ENCODE assay signal across 9 mouse cellular contexts in the genomic region with DNA sequence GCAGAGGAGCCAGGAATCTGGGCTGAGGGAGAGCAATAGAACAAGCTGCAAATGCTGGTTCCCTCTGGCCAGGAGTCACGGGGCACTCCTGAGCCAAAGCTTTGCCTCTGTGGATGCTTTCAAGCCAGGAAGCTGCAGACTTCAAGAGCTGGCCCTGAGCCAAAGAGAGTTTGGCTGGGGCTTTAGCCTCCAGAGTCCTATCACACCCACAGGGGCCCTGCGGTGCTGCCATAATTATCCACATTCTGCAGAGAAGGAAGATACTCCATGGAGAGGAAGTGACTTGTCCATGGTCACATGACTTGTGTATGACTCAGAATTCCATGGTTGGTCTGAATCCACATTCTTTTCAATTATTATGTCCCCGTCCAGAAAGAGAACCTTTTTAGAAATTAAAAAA. TPM values are rescaled to one million over a fixed set of nuclear protein-coding genes. Genes with fewer than 3 reads are reported as not detected.
DNase-seq lines count a peak whose midpoint lies in the region; ATAC-seq and TF ChIP-seq lines count a peak whose summit lies in the region.
"Had no signal": no experiment of that assay in that cellular context is flagged by ENCODE, and none has a peak within 500 bp of the region (broad histone marks: within the 10 kb centered on the region; RNA-seq: fewer than 3 reads in every experiment).

No protein-coding gene starts in this region.

- DNase-seq in embryonic facial prominence, embryonic 11.5 days (ENCODE audit: low spot score): peak; percentile 6
- DNase-seq in embryonic facial prominence, embryonic 10.5 days (ENCODE audit: low spot score): no peak
- DNase-seq in midbrain, postnatal 0 days (ENCODE audit: low spot score): peak; percentile 53
- peak; percentile 45 for DNase-seq in skeletal muscle tissue, adult 2 months (ENCODE audit: low read depth, low spot score)
- DNase-seq in left cerebral cortex, postnatal 36 days (ENCODE audit: low spot score in 2 of 2): no peak
- DNase-seq in yolk sac, embryonic 10.5 days (ENCODE audit: low spot score): no peak

- intact Hi-C loops in left cerebral cortex, postnatal 36 days (cut with DNase I): no loop called here

- no peak for TF ChIP-seq CTCF in midbrain, postnatal 0 days (IDR thresholded peaks at IDR 0.05)

- WGBS in embryonic facial prominence, embryonic 11.5 days: 81% methylated on average over 3 of the region's 3 CpGs
- 80% methylated on average over 3 of the region's 3 CpGs for WGBS in embryonic facial prominence, embryonic 10.5 days
- 72% methylated on average over 3 of the region's 3 CpGs for WGBS in midbrain, postnatal 0 days
- 68% methylated on average over 3 of the region's 3 CpGs for WGBS in midbrain, embryonic 16.5 days
- WGBS in heart, embryonic 14.5 days: 32% methylated on average over 3 of the region's 3 CpGs

- no peaks in the 10 kb centered on the region for H3K27me3 ChIP-seq in embryonic facial prominence, embryonic 11.5 days (ENCODE audit: control insufficient read depth, insufficient read depth, low read length)
- H3K27me3 ChIP-seq in embryonic facial prominence, embryonic 10.5 days (replicated peaks; ENCODE audit: low read depth, poor library complexity, severe bottlenecking): no peaks in the 10 kb centered on the region
- no peaks in the 10 kb centered on the region for H3K27me3 ChIP-seq in midbrain, postnatal 0 days (ENCODE audit: insufficient read depth, low read length)
- no peaks in the 10 kb centered on the region for H3K27me3 ChIP-seq in midbrain, embryonic 16.5 days (ENCODE audit: control insufficient read depth, insufficient read depth, low read depth, low read length)
- no peaks in the 10 kb centered on the region for H3K27me3 ChIP-seq in heart, embryonic 14.5 days (ENCODE audit: control insufficient read depth, insufficient read depth, low read length)

- H3K4me2 ChIP-seq in embryonic facial prominence, embryonic 11.5 days (ENCODE audit: low read depth, low read length): no peak overlapping the region
- no peak overlapping the region for H3K4me2 ChIP-seq in midbrain, postnatal 0 days (ENCODE audit: low read depth, low read length, poor library complexity, severe bottlenecking)
- no peak overlapping the region for H3K4me2 ChIP-seq in midbrain, embryonic 16.5 days (ENCODE audit: low read length)
- no peak overlapping the region for H3K4me2 ChIP-seq in heart, embryonic 14.5 days (ENCODE audit: low read length)

- H3K9ac ChIP-seq in embryonic facial prominence, embryonic 11.5 days (replicated peaks; ENCODE audit: low read length): no peak overlapping the region
- no peak overlapping the region for H3K9ac ChIP-seq in midbrain, postnatal 0 days (replicated peaks; ENCODE audit: low read length, poor library complexity, severe bottlenecking)
- H3K9ac ChIP-seq in midbrain, embryonic 16.5 days (ENCODE audit: low read depth, low read length): no peak overlapping the region
- H3K9ac ChIP-seq in heart, embryonic 14.5 days (ENCODE audit: low read length): no peak overlapping the region

- no peaks in the 10 kb centered on the region for H3K9me3 ChIP-seq in embryonic facial prominence, embryonic 11.5 days (replicated peaks; ENCODE audit: control insufficient read depth, low read length)
- no peaks in the 10 kb centered on the region for H3K9me3 ChIP-seq in embryonic facial prominence, embryonic 10.5 days
- H3K9me3 ChIP-seq in midbrain, postnatal 0 days (ENCODE audit: low read length): no peaks in the 10 kb centered on the region
- H3K9me3 ChIP-seq in midbrain, embryonic 16.5 days (replicated peaks; ENCODE audit: control insufficient read depth, low read length, poor library complexity, severe bottlenecking): no peaks in the 10 kb centered on the region
- no peaks in the 10 kb centered on the region for H3K9me3 ChIP-seq in heart, embryonic 14.5 days (ENCODE audit: control insufficient read depth, low read length)
- H3K9me3 ChIP-seq: forebrain, embryonic 10.5 days had no signal

- ATAC-seq in embryonic facial prominence, embryonic 11.5 days (replicated peaks; ENCODE audit: insufficient number of reproducible peaks, low FRiP score, low TSS enrichment, low read depth): no peak
- ATAC-seq in midbrain, postnatal 0 days (ENCODE audit: low FRiP score): no peak
- no peak for ATAC-seq in midbrain, embryonic 16.5 days
- 0 out of 2 replicates have a peak, but pooled peaks have one; percentile 54 for ATAC-seq in heart, embryonic 14.5 days (ENCODE audit: insufficient number of reproducible peaks, insufficient read depth, low FRiP score, low read depth)

- no peak overlapping the region for H3K4me3 ChIP-seq in embryonic facial prominence, embryonic 11.5 days (ENCODE audit: low read depth, low read length)
- no peak overlapping the region for H3K4me3 ChIP-seq in embryonic facial prominence, embryonic 10.5 days
- H3K4me3 ChIP-seq in midbrain, postnatal 0 days (ENCODE audit: low read depth, low read length): no peak overlapping the region
- H3K4me3 ChIP-seq in midbrain, embryonic 16.5 days (ENCODE audit: low read depth, low read length): no peak overlapping the region
- H3K4me3 ChIP-seq in heart, embryonic 14.5 days (ENCODE audit: control insufficient read depth in 1 of 2, insufficient read depth in 1 of 2, low read depth in 1 of 2, low read length in 2 of 2): no peak overlapping the region
- H3K4me3 ChIP-seq: forebrain, embryonic 10.5 days had no signal

- no peak overlapping the region for H3K27ac ChIP-seq in embryonic facial prominence, embryonic 11.5 days (replicated peaks; ENCODE audit: low read depth, low read length)
- H3K27ac ChIP-seq in embryonic facial prominence, embryonic 10.5 days (replicated peaks): no peak overlapping the region
- H3K27ac ChIP-seq in midbrain, postnatal 0 days (ENCODE audit: low read depth, low read length): no peak overlapping the region
- H3K27ac ChIP-seq in midbrain, embryonic 16.5 days (ENCODE audit: low read length): no peak overlapping the region
- H3K27ac ChIP-seq in heart, embryonic 14.5 days (replicated peaks in 1 of 2; ENCODE audit: control insufficient read depth in 1 of 2, insufficient read depth in 1 of 2, low read depth in 2 of 2, low read length in 2 of 2): no peak overlapping the region
- H3K27ac ChIP-seq: forebrain, embryonic 10.5 days had no signal

- H3K4me1 ChIP-seq in embryonic facial prominence, embryonic 11.5 days (ENCODE audit: control insufficient read depth, insufficient read depth, low read length): no peaks in the 10 kb centered on the region
- no peaks in the 10 kb centered on the region for H3K4me1 ChIP-seq in embryonic facial prominence, embryonic 10.5 days
- no peaks in the 10 kb centered on the region for H3K4me1 ChIP-seq in midbrain, postnatal 0 days (ENCODE audit: insufficient read depth, low read length)
- H3K4me1 ChIP-seq in midbrain, embryonic 16.5 days (ENCODE audit: control insufficient read depth, insufficient read depth, low read length): no peaks in the 10 kb centered on the region
- peaks cover 0 to 3% of the 10 kb centered on the region in 2 experiments; a peak in 1 of 4 replicates for H3K4me1 ChIP-seq in heart, embryonic 14.5 days (ENCODE audit: control insufficient read depth in 2 of 2, insufficient read depth in 2 of 2, low read length in 2 of 2)

- no peaks in the 10 kb centered on the region for H3K36me3 ChIP-seq in embryonic facial prominence, embryonic 11.5 days (replicated peaks; ENCODE audit: control insufficient read depth, insufficient read depth, low read depth, low read length)
- H3K36me3 ChIP-seq in embryonic facial prominence, embryonic 10.5 days (replicated peaks): no peaks in the 10 kb centered on the region
- H3K36me3 ChIP-seq in midbrain, postnatal 0 days (ENCODE audit: insufficient read depth, low read length): no peaks in the 10 kb centered on the region
- H3K36me3 ChIP-seq in midbrain, embryonic 16.5 days (ENCODE audit: control insufficient read depth, insufficient read depth, low read length): no peaks in the 10 kb centered on the region
- no peaks in the 10 kb centered on the region for H3K36me3 ChIP-seq in heart, embryonic 14.5 days (ENCODE audit: control insufficient read depth, insufficient read depth, low read length)
- H3K36me3 ChIP-seq: forebrain, embryonic 10.5 days had no signal

RNA-seq across cellular contexts. Expression of gene Hrh1, which starts 39.6 kb away (rescaled TPM):
- 0.13 and 0.20 TPM in 2 replicates for polyA plus RNA-seq in embryonic facial prominence, embryonic 11.5 days (2014; fragmentation: Nextera tagmentation; extraction: Ambion mirVana)
- 0.15 and 0.30 TPM in 2 replicates for polyA plus RNA-seq in embryonic facial prominence, embryonic 10.5 days (2016; fragmentation: Nextera tagmentation; extraction: Ambion mirVana)
- total RNA-seq in midbrain, postnatal 0 days (2014; rRNA removed): 1.9 and 2.4 TPM in 2 replicates
- polyA plus RNA-seq in midbrain, postnatal 0 days (2015; fragmentation: Nextera tagmentation; extraction: Ambion mirVana): 1.6 and 1.9 TPM in 2 replicates
- polyA plus RNA-seq in midbrain, embryonic 16.5 days (2015; fragmentation: Nextera tagmentation; extraction: Ambion mirVana): 1.5 and 1.8 TPM in 2 replicates
- polyA plus RNA-seq in heart, embryonic 14.5 days (2014; fragmentation: Nextera tagmentation; extraction: Ambion mirVana): 0.07 TPM in 1 of 2 replicates, not detected in the other
- total RNA-seq in left cerebral cortex, postnatal 36 days (2021): 10 to 100 TPM; 21.0 to 23.1 TPM

Comparison
In these comparisons a context has a peak if more than half of its experiments do, and no peak if none do; other contexts are left out.
1. DNase-seq: peak in embryonic facial prominence, embryonic 11.5 days (single experiment), midbrain, postnatal 0 days (single experiment) and skeletal muscle tissue, adult 2 months (single experiment); none in embryonic facial prominence, embryonic 10.5 days (single experiment), left cerebral cortex, postnatal 36 days (0 of 2) and yolk sac, embryonic 10.5 days (single experiment).